Mouse (Mus musculus) neural tube, embryonic 15.5 days (tissue): ENCODE data around the gene Mtch1. TPM values are rescaled to one million over a fixed set of nuclear protein-coding genes. Genes with fewer than 3 reads are reported as not detected.
A peak's percentile ranks its signal among the peaks of the same experiment; 100 is the strongest.
"Not testable (repeated sequence)": the region's sequence is repeated elsewhere in the genome, so short reads cannot be mapped to it uniquely, and the experiment has no call there.

ENCODE experiments used
- ATAC-seq: fragments of 200-750 bp; cut with Nextera tagmentation; 2 replicates; pipeline ENCODE4 v1.8.0; 2017; ENCODE audit warnings: mild to moderate bottlenecking, moderate TSS enrichment, moderate library complexity; ENCODE audit not compliant: low FRiP score
- H3K27ac ChIP-seq: fragments of 300-500 bp; sonication (generic); replicated peaks from 2 replicates; pipeline ENCODE4 v1.5.1; 2015; ENCODE audit warnings: mild to moderate bottlenecking, inconsistent platforms
- H3K27me3 ChIP-seq: fragments of 300-500 bp; sonication (generic); replicated peaks from 2 replicates; pipeline ENCODE4 v1.6.1; 2015; ENCODE audit warnings: inconsistent platforms
- H3K36me3 ChIP-seq: fragments of 300-500 bp; sonication (generic); 2 replicates; pipeline ENCODE4 v1.6.1; 2015; ENCODE audit warnings: inconsistent platforms
- H3K4me1 ChIP-seq: fragments of 300-500 bp; sonication (generic); 2 replicates; pipeline ENCODE4 v1.6.1; 2015; ENCODE audit warnings: inconsistent platforms
- H3K4me2 ChIP-seq: fragments of 300-500 bp; sonication (generic); 2 replicates; pipeline ENCODE4 v1.6.1; 2015; ENCODE audit warnings: inconsistent platforms, mild to moderate bottlenecking, moderate library complexity
- H3K4me3 ChIP-seq: fragments of 300-500 bp; sonication (generic); replicated peaks from 2 replicates; pipeline ENCODE4 v1.5.1; 2015; ENCODE audit warnings: mild to moderate bottlenecking, inconsistent platforms
- H3K9ac ChIP-seq: fragments of 300-500 bp; sonication (generic); replicated peaks from 2 replicates; pipeline ENCODE4 v1.6.1; 2015; ENCODE audit warnings: mild to moderate bottlenecking, inconsistent platforms
- H3K9me3 ChIP-seq: fragments of 300-500 bp; sonication (generic); replicated peaks from 2 replicates; pipeline ENCODE4 v1.6.1; 2016; ENCODE audit warnings: inconsistent platforms
- WGBS: fragments of 180-500 bp; shearing (Covaris S2); methylation state at CpG from one replicate; pipeline ENCODE4 v1.1.7; 2015; ENCODE audit warnings: mixed read lengths; 5-methylcytosine and 5-hydroxymethylcytosine counted together
- polyA plus RNA-seq: library from polyadenylated mRNA; unstranded; fragments of >200 nt; fragmentation: Nextera tagmentation; extraction: Ambion mirVana; gene quantifications from 2 replicates; pipeline ENCODE4 v1.2.1, GENCODE M21; 2015

Mtch1 gene
- 453 and 482 TPM in 2 replicates for polyA plus RNA-seq

DNA sequence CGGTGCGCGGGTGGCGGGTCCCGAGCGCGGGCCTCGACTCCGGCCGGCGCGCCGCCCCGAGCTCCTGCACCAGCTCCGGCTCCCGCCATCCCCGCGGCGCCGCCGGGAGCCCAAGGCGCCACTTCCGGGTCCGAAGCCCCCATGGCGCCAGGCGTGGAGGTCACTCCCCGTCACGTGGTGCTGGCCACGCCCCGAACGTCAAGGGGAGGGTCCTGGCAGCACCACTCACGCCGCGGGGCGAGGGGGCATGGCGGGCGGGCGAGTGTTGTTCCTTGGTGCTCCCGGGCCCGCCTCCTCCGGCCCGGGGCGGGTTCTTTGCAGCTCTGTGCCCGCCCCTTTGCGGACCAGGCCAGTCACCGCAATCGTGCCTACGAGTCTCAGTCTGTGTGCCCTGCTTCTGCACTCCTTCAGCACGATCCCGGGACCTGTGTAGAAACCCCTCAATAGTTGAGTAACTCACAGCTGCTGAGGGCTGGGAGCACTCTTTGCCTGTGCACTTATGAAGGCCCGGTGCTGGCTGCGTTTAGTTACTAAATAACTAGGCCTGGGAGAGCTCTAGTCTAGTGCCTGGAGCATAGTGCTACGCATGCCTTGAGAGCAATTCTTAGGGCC, at the start of gene Mtch1:
TSS of gene Mtch1 (minus strand) at position 290 of the 612 bp plus-strand sequence.
- WGBS = 1% methylated on average over 52 of the region's 53 CpGs
- peak within 1 kb of the TSS; percentile 89 for H3K27ac ChIP-seq
- H3K4me2 ChIP-seq = peak within 1 kb of the TSS; percentile 69
- peak; percentile 94 for ATAC-seq
- peaks cover 16% of the 10 kb centered on the region for H3K36me3 ChIP-seq
- H3K4me1 ChIP-seq = peaks cover 33% of the 10 kb centered on the region
- peak within 1 kb of the TSS; percentile 90 for H3K9ac ChIP-seq
- H3K4me3 ChIP-seq = peak within 1 kb of the TSS; percentile 89
- no peaks in the 10 kb centered on the region for H3K27me3 ChIP-seq
- H3K9me3 ChIP-seq = no peaks in the 10 kb centered on the region

GRCm38 (mm10) chr17:29396821-29397242, 49.1 kb upstream of the Mtch1 start:
- WGBS = 20% methylated on average over 6 of the region's 6 CpGs
- ATAC-seq = peak; percentile 73; the same call in 1 of the 2 replicates
- H3K36me3 ChIP-seq = no peaks in the 10 kb centered on the region

GRCm38 (mm10) chr17:29396056-29396799, 48.5 kb upstream of the Mtch1 start:
- WGBS = 61% methylated on average over 6 of the region's 6 CpGs
- no peak overlapping the region for H3K9ac ChIP-seq
- no peaks in the 10 kb centered on the region for H3K27me3 ChIP-seq
- H3K27ac ChIP-seq = no peak overlapping the region
- no peak for ATAC-seq
- no peak overlapping the region for H3K4me2 ChIP-seq
- no peaks in the 10 kb centered on the region for H3K36me3 ChIP-seq
- H3K4me1 ChIP-seq = peaks cover 23% of the 10 kb centered on the region
- H3K4me3 ChIP-seq = no peak overlapping the region
- no peaks in the 10 kb centered on the region for H3K9me3 ChIP-seq

More at GRCm38 (mm10) chr17:29396821-29397242, 49.1 kb upstream of the Mtch1 start:
- Histone ChIP-seq H3K4me1 (peaks cover 23% of the 10 kb centered on the region), H3K9me3 (no peaks in the 10 kb centered on the region), H3K4me2 (peak overlapping the region; percentile 15; the same call in 1 of the 2 replicates), H3K27me3 (no peaks in the 10 kb centered on the region), H3K4me3 (no peak overlapping the region), H3K27ac (no peak overlapping the region), H3K9ac (no peak overlapping the region)

GRCm38 (mm10) chr17:29395381-29395780, 47.6 kb upstream of the Mtch1 start:
- Histone ChIP-seq H3K9me3 (no peaks in the 10 kb centered on the region), H3K4me3 (no peak overlapping the region), H3K4me1 (peaks cover 23% of the 10 kb centered on the region), H3K27me3 (no peaks in the 10 kb centered on the region), H3K27ac (no peak overlapping the region), H3K9ac (no peak overlapping the region), H3K4me2 (no peak overlapping the region), H3K36me3 (no peaks in the 10 kb centered on the region)
- WGBS = 72% methylated on average over 7 of the region's 7 CpGs
- no peak for ATAC-seq

GRCm38 (mm10) chr17:29394761-29395160, 47.0 kb upstream of the Mtch1 start:
- peaks cover 23% of the 10 kb centered on the region for H3K4me1 ChIP-seq
- not testable (repeated sequence) for H3K27ac ChIP-seq, H3K9me3 ChIP-seq, H3K9ac ChIP-seq, H3K27me3 ChIP-seq, H3K36me3 ChIP-seq, H3K4me3 ChIP-seq, H3K4me2 ChIP-seq, ATAC-seq
- 81% methylated on average over 2 of the region's 2 CpGs for WGBS

- Histone ChIP-seq H3K4me1 (peaks cover 23% of the 10 kb centered on the region), H3K27ac (no peak overlapping the region), H3K4me2 (no peak overlapping the region), H3K27me3 (no peaks in the 10 kb centered on the region), H3K9ac (no peak overlapping the region), H3K9me3 (no peaks in the 10 kb centered on the region), H3K36me3 (no peaks in the 10 kb centered on the region), H3K4me3 (no peak overlapping the region)
- no peak for ATAC-seq
- whole genome bisulfite sequencing = 76% methylated on average over 9 of the region's 9 CpGs
Measured at GRCm38 (mm10) chr17:29394106-29394760, 46.5 kb upstream of the Mtch1 start.

GRCm38 (mm10) chr17:29393335-29394089, 45.8 kb upstream of the Mtch1 start:
- no peak overlapping the region for H3K9ac ChIP-seq
- H3K4me1 ChIP-seq = peaks cover 19% of the 10 kb centered on the region
- ATAC-seq = no peak
- H3K9me3 ChIP-seq = no peaks in the 10 kb centered on the region
- no peak overlapping the region for H3K27ac ChIP-seq
- H3K4me2 ChIP-seq = no peak overlapping the region
- H3K4me3 ChIP-seq = no peak overlapping the region
- H3K27me3 ChIP-seq = no peaks in the 10 kb centered on the region
- WGBS = 76% methylated on average over 14 of the region's 14 CpGs
- no peaks in the 10 kb centered on the region for H3K36me3 ChIP-seq

GRCm38 (mm10) chr17:29391280-29391679, 43.5 kb upstream of the Mtch1 start:
- Histone ChIP-seq H3K4me3 (no peak overlapping the region), H3K36me3 (no peaks in the 10 kb centered on the region), H3K27me3 (no peaks in the 10 kb centered on the region), H3K27ac (no peak overlapping the region), H3K9ac (no peak overlapping the region), H3K4me2 (no peak overlapping the region), H3K4me1 (no peaks in the 10 kb centered on the region), H3K9me3 (no peaks in the 10 kb centered on the region)
- 92% methylated on average over 8 of the region's 8 CpGs for WGBS
- ATAC-seq = no peak

DNA sequence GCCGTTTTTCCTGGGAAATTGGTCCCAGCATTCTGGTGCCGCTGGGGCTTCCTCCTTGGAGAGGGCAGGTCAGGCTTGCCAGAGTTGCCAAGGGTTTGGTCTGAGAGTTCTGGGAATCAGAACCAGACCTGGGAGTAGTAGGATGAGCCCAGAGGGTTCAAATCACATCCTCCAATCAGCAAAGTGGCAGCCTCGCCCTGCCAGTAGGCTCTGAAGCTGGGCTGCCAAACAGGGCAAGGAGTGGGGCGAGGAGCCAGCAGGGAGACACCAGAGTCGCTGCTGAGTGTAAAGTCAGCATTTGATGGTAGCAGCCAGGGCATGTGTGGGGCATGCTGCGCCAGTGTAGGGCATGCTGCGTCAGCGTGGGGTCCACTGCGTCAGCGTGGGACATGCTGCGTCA, 41.2 kb upstream of the Mtch1 start:
- H3K36me3 ChIP-seq = no peaks in the 10 kb centered on the region
- no peaks in the 10 kb centered on the region for H3K9me3 ChIP-seq
- H3K4me3 ChIP-seq = no peak overlapping the region
- 74% methylated on average over 11 of the region's 11 CpGs for WGBS
- ATAC-seq = no peak
- no peaks in the 10 kb centered on the region for H3K27me3 ChIP-seq
- no peaks in the 10 kb centered on the region for H3K4me1 ChIP-seq
- H3K27ac ChIP-seq = no peak overlapping the region
- no peak overlapping the region for H3K4me2 ChIP-seq
- no peak overlapping the region for H3K9ac ChIP-seq

DNA sequence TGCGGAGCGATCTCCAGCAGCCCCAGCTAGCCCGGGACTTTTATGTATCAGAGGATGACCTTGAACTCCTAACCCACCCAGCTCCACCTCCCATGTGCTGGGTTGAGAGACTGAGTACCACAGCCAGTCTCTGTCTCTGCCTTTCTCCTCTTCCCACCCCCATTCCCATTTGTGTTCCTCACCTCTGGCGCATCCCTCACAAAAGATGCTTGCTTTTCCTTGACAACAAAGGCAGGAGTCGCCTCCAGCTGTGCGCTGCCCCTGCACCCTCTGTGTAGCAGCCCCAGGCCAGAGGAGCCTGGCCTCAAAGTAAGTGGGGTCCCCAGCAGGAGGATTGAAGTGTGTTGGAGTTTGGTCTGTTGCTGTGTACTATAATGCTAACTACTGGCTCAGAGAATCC, 38.0 kb upstream of the Mtch1 start:
- WGBS = 46% methylated on average over 6 of the region's 6 CpGs
- no peak overlapping the region for H3K4me2 ChIP-seq

GRCm38 (mm10) chr17:29384850-29385438, 37.2 kb upstream of the Mtch1 start:
- Histone ChIP-seq H3K36me3 (no peaks in the 10 kb centered on the region), H3K9me3 (no peaks in the 10 kb centered on the region), H3K4me3 (no peak overlapping the region), H3K27ac (no peak overlapping the region), H3K4me2 (no peak overlapping the region), H3K27me3 (no peaks in the 10 kb centered on the region), H3K9ac (no peak overlapping the region), H3K4me1 (no peaks in the 10 kb centered on the region)
- no peak for ATAC-seq
- 60% methylated on average over 5 of the region's 5 CpGs for WGBS

More for the DNA sequence above, 38.0 kb upstream of the Mtch1 start:
- H3K4me3 ChIP-seq = no peak overlapping the region
- H3K36me3 ChIP-seq = no peaks in the 10 kb centered on the region
- H3K9ac ChIP-seq = no peak overlapping the region
- H3K9me3 ChIP-seq = no peaks in the 10 kb centered on the region
- no peak for ATAC-seq
- no peaks in the 10 kb centered on the region for H3K4me1 ChIP-seq
- no peak overlapping the region for H3K27ac ChIP-seq
- no peaks in the 10 kb centered on the region for H3K27me3 ChIP-seq
